Mouse (Mus musculus) embryo, embryonic 11.5 days (tissue): ENCODE measurements around the gene Sdr39u1.

Experiments
- DNase-seq: peaks from one replicate; pipeline ENCODE4 v3.0.0-alpha.2; 2012; ENCODE audit warnings: low read depth, low spot score

Sdr39u1 gene

DNA sequence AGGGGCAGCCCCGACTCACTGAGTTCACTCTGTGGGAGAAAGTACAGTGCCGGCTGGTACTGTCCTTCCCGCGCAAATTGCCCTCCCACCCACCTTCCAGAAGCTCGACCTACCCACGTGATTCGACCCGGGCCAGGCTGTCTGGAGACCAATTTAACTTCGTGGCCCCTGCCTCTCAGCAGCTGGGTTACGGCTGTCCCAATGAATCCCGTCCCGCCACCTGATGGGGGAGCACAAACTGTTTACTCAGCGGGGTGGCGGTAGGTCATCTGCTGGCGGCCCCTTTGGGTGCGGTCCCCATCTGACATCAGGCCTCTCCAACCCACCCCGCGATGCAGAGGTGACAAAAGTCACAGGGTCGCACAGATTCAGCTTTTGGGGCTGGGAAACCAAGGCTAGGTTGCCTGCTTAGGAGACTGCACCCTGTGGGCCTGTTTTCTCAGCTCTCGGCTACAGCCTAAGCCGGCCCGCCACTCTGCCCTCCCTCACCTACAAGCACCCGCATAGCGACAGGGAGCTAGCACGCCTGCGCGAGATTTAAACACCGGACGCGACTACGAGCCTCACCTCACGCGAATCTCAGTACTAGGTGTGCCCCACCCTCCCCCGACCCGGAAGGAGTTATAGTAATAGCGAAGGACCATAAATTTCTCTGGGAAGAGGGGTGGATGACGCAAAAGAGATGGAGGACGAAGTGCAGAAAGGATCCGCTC, at the start of gene Sdr39u1:
TSS of gene Sdr39u1 (minus strand) at position 593 of the 713 bp plus-strand sequence.
- DNase-seq: peak; percentile 76

DNA sequence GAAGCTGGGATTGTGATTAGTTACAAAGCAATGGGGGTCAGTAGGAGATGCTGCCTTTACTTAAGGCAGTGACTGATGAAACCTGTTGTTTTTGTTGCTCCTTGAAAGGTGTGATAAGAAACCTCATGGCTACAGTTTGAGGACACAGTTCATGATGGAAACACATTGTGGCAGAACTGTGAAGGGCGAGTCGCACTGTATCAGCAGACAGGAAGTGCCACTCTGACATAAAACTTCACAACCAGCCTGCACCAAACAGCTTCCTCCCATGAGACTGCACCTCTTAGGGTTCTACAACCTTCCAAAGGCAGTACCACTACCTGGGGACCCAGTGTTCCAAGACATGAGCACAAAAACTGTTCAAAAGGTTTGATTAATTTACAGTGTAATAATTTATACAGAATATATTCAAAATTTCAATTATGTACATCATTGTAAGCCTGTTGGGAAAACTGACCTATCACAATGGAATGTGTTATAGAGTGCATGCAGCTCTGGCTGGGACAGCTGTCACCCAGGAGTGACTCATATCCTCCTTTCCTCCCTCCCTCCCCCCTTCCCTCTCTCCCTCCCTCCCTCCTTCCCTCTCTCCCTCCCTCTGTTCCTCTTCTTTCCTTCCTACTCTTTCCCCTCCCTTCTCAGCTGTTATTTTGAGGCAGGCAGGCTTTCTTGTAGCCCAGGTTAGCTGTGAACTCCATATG, 46.3 kb upstream of the Sdr39u1 start:
- no peak for DNase-seq

DNA sequence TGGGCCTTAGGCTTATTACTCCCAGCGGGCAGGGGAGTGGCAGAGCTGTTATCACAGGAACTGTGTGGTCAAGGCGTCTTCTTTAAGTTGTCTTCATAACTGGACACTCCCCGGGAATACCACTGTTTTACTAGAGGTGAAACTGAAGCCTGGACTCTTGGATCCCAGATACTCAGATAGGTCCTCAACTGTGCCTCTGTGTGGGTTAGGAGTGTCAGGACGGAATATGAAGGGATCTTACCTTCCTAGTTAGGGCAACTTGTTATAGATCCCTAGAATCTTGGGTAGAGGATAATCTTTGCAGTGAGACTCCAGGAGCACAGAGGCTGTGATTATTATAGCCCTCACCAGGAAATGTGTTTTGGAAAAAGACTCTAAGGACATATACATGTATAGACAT, 44.5 kb upstream of the Sdr39u1 start, which contains the start of gene Cma1:
TSS of gene Cma1 (minus strand) at position 101 of the 400 bp plus-strand sequence.
- no peak for DNase-seq

DNA sequence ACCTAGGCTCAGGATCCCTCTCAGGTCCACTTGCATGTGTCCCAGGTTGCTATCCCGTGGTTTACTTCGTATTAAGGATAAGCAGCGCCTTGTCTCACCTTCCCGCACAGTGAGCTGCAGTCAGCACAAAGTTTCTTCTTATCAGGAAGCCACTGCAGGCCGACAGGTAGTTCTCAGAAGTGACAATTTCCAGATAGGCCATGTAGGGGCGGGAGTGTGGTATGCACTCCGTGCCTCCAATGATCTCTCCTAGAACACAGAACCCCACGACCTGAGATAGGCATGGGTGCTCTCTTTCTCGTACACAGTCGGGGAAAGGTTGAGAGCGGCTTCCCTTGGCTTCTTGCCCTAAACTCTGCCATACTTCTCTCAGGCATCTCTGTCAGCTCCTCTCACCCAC, 43.5 kb upstream of the Sdr39u1 start:
- DNase-seq: no peak

GRCm38 (mm10) chr14:55940070-55940800, 40.1 kb upstream of the Sdr39u1 start:
- DNase-seq: no peak

GRCm38 (mm10) chr14:55933586-55933985, 33.5 kb upstream of the Sdr39u1 start:
- no peak for DNase-seq

DNA sequence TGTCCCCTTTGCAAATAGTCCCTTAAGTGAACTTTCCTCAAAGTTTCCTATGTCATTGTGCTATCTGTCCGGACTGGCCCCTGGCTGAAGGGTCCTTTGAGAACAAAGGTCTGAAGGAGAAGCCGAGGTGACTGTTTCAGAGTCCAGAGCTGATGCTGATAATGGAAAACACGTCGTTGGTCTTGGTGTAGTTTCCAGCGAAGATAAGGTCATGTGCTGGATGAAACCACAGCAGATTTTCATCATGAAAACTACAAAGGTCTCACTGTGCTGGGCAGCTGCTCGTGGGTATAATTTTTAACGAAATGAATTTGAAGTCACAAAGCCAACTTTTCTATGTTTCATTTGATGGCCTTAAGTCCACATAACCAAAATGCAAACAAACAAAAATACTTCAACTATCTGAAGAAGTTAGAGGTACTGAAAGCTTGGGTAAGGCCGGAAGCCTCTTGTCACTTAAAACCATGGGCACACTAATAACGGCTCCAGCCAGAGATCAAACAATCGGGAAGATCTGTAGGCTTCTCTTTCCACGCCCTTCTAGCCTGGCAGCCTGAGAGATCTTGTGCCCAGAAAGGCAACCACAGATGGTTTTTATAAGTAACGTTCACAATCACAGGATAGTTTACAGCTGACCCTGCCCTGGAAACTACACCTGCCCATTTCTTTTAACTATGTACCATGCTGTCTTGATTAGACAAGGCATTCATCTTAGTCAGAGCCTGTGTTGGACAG, 29.3 kb upstream of the Sdr39u1 start:
- no peak for DNase-seq

DNA sequence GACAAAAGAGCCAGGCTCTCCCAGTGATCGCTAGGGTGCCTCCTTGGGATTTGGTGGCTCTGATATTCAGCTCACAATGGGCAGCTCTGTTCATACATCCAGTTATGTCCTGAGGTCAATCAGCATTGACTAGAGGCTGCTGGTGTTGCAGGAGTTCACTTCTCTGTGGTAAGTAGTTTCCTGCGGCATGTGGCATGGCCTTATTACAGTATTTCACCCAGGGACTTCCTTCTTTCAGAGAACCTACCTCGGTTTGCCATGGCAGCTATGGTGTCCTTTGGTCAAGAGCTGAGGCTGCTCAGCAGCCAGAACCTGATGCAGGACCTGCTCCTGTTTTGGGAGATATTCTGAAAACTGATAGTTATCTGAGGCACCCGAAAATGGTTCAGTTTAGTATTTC, 26.8 kb upstream of the Sdr39u1 start:
- DNase-seq: no peak

GRCm38 (mm10) chr14:55922475-55923232, 22.6 kb upstream of the Sdr39u1 start:
- no peak for DNase-seq

GRCm38 (mm10) chr14:55918240-55919082, 18.4 kb upstream of the Sdr39u1 start:
- DNase-seq: peak; percentile 88

GRCm38 (mm10) chr14:55913406-55913805, 13.3 kb upstream of the Sdr39u1 start:
- no peak for DNase-seq

GRCm38 (mm10) chr14:55905518-55905917, 5.4 kb upstream of the Sdr39u1 start:
- no peak for DNase-seq

- DNase-seq: no peak
Measured at GRCm38 (mm10) chr14:55900414-55900755, 292 bp upstream of the Sdr39u1 start.

DNA sequence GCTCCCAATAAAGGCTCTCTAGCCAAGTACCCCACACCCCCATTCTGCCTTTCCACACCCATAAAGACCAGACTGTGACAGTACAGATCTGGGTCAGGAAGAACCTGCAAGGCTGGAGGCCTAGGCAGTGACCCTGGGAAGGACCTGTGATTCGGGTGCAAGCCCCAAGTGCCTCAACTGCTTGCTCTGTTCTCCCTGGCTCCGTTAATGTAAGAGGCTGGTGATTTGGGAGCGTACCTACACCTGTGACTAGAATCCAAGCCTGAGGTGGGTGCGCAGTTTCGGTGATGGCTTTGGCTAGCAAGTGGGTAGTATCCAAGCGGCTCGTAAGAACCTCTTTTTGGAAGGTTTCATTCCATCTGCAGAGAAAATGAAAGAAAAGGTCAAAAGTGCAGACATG, 1.1 kb downstream of the Sdr39u1 start:
- DNase-seq: no peak

DNA sequence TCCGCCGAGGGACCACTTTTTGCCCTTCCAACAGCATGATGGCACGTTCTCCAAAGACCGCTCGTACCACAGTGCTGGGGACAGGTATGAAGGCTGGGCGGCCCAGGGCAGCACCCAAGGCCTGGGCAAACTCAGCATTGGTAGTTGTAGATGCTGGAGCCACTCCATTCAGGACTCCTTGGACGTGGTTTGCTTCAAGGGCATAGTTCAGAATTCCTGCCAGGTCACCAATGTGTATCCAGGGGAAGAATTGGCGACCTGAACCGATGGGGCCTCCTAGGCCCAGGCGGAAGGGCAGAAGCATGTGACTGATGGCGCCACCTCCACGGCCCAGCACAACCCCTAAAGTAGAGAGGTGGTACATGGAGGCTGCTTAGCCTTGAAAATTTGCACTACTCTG, 2.4 kb downstream of the Sdr39u1 start:
- DNase-seq: no peak

DNA sequence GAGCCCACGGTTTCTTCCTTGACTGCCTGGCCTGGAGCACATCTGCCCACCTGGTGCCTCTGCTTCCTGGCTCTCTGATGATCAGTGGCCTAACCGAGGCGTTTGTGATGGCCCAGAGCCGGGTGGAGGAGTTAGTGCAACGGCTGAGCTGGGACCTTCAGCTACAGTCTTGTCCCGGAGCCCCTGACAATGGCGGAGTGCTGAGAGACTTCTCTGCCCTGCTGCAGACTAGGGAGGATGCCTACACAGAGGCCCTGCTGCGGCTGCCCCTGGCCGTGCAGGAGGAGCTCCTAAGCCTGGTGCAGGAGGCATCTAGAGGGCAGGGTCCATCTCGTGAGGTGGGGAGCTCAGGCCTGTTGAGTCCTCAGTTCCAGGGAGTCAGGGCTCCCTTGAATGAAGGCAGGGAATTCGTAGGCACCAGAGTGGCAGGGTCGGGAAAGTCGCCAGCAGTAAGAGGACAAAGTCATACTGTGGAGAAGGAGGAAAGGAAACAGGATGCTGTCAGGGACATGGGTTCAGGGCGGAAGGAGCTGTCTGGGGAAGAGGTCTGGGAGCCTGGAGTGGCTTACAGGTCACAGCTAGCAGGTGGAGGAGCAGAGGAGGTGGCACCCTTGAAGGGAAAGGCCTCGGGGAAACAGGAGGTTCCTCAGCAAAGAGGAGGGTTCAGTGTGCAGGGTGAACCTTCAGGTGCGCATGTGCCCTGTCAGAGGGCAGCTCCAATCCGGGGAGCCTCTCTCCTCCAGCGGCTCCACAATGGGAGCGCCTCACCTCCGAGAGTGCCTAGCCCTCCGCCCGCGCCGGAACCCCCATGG, 13.3 kb downstream of the Sdr39u1 start:
- no peak for DNase-seq

DNA sequence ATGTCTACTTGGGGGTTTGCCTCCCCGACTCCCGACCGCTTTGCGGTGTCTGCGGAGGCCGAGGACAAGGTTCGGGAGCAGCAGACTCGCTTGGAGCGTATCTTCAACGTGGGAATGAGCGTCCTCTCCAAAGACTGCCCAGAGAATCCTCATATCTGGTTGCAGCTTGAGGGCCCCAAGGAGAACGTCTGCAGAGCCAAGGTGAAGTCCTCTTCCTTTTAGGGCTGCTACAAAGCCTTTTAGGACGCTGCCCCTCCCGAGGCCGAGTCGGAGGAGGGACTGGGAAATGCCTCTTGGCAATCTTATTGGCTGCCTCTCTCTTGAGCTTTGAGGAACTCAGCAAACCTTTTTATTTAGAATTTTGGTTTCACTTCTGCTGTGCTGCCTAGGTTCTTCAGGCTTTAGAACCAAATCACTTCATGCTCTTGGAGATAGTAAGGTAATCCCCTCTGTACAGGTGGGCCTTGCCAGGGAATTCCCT, 14.3 kb downstream of the Sdr39u1 start:
- no peak for DNase-seq

- DNase-seq: no peak
Measured at GRCm38 (mm10) chr14:55885114-55885790, 14.8 kb downstream of the Sdr39u1 start.

GRCm38 (mm10) chr14:55884713-55885113, 15.4 kb downstream of the Sdr39u1 start, which contains the start of gene Khnyn:
TSS of gene Khnyn (plus strand) at chr14:55884947.
- peak; percentile 83 for DNase-seq
